Mouse (Mus musculus): ENCODE results near the gene Ssna1. TPM values are rescaled to one million over a fixed set of nuclear protein-coding genes. Genes with fewer than 3 reads are reported as not detected.

Ssna1 gene
- polyA plus RNA-seq, 1 experiment: 47.8 TPM

Other genes starting within 250 kb of the Ssna1 start
- gene Nsmf, start 218.1 kb downstream of the Ssna1 start, polyA plus RNA-seq (2012; rRNA removed): 48.7 and 62.3 TPM in 2 replicates
- gene Entpd8, start 192.1 kb downstream of the Ssna1 start, polyA plus RNA-seq (2012; rRNA removed): 176 and 274 TPM in 2 replicates
- 39.3 and 46.9 TPM in 2 replicates for gene Noxa1, start 177.3 kb downstream of the Ssna1 start, polyA plus RNA-seq (2012; rRNA removed)
- 23.6 and 24.9 TPM in 2 replicates for gene Nrarp, start 91.7 kb downstream of the Ssna1 start, polyA plus RNA-seq (2012; rRNA removed)
- 22.7 and 31.7 TPM in 2 replicates for gene Tor4a, start 75.6 kb downstream of the Ssna1 start, polyA plus RNA-seq (2012; rRNA removed)
- gene Nelfb, start 60.9 kb downstream of the Ssna1 start, polyA plus RNA-seq (2012; rRNA removed): 60.9 and 89.7 TPM in 2 replicates
- not detected in 2 replicates for gene Stpg3, start 57.8 kb downstream of the Ssna1 start, polyA plus RNA-seq (2012; rRNA removed)
- not detected in 2 replicates for gene Fam166a, start 53.7 kb downstream of the Ssna1 start, polyA plus RNA-seq (2012; rRNA removed)
- 937 and 978 TPM in 2 replicates for gene Tubb4b, start 47.7 kb downstream of the Ssna1 start, polyA plus RNA-seq (2012; rRNA removed)
- 0.52 and 2.9 TPM in 2 replicates for gene Slc34a3, start 38.1 kb downstream of the Ssna1 start, polyA plus RNA-seq (2012; rRNA removed)
- not detected in 2 replicates for gene Rnf224, start 35.7 kb downstream of the Ssna1 start, polyA plus RNA-seq (2012; rRNA removed)
- gene Rnf208, start 30.2 kb downstream of the Ssna1 start, polyA plus RNA-seq (2012; rRNA removed): 18.0 and 33.6 TPM in 2 replicates
- gene Cysrt1, start 30.0 kb downstream of the Ssna1 start, polyA plus RNA-seq (2012; rRNA removed): 1.6 and 1.8 TPM in 2 replicates
- gene AL732309.1, start 25.6 kb downstream of the Ssna1 start, polyA plus RNA-seq (2012; rRNA removed): 24.7 and 33.9 TPM in 2 replicates
- 30.4 and 35.0 TPM in 2 replicates for gene Tmem203, start 17.0 kb downstream of the Ssna1 start, polyA plus RNA-seq (2012; rRNA removed)
- gene Tprn, start 9.8 kb downstream of the Ssna1 start, polyA plus RNA-seq (2012; rRNA removed): 212 and 278 TPM in 2 replicates
- 64.2 and 103 TPM in 2 replicates for gene Anapc2, start within 50 bp of the Ssna1 start, polyA plus RNA-seq (2012; rRNA removed)
- gene Tmem210, start 15.7 kb upstream of the Ssna1 start, polyA plus RNA-seq (2012; rRNA removed): not detected in 2 replicates
- gene Lrrc26, start 17.5 kb upstream of the Ssna1 start, polyA plus RNA-seq (2012; rRNA removed): 92.7 and 108 TPM in 2 replicates
- gene Grin1, start 46.7 kb upstream of the Ssna1 start, polyA plus RNA-seq (2012; rRNA removed): 0.48 and 0.63 TPM in 2 replicates
- gene Man1b1, start 59.9 kb upstream of the Ssna1 start, polyA plus RNA-seq (2012; rRNA removed): 27.5 and 31.2 TPM in 2 replicates
- 24.2 and 28.6 TPM in 2 replicates for gene Dpp7, start 83.9 kb upstream of the Ssna1 start, polyA plus RNA-seq (2012; rRNA removed)
- gene Uap1l1, start 93.2 kb upstream of the Ssna1 start, polyA plus RNA-seq (2012; rRNA removed): 61.6 and 68.8 TPM in 2 replicates
- gene Sapcd2, start 99.9 kb upstream of the Ssna1 start, polyA plus RNA-seq (2012; rRNA removed): 26.0 and 26.7 TPM in 2 replicates
- 36.7 and 40.4 TPM in 2 replicates for gene Entpd2, start 123.4 kb upstream of the Ssna1 start, polyA plus RNA-seq (2012; rRNA removed)
- 91.9 and 126 TPM in 2 replicates for gene Npdc1, start 126.9 kb upstream of the Ssna1 start, polyA plus RNA-seq (2012; rRNA removed)
- gene Fut7, start 150.8 kb upstream of the Ssna1 start, polyA plus RNA-seq (2012; rRNA removed): 0.52 and 0.88 TPM in 2 replicates
- 7.5 and 12.4 TPM in 2 replicates for gene Abca2, start 156.3 kb upstream of the Ssna1 start, polyA plus RNA-seq (2012; rRNA removed)
- 1.3 and 1.4 TPM in 2 replicates for gene Clic3, start 184.4 kb upstream of the Ssna1 start, polyA plus RNA-seq (2012; rRNA removed)
- gene Paxx, start 188.7 kb upstream of the Ssna1 start, polyA plus RNA-seq (2012; rRNA removed): 45.6 and 48.9 TPM in 2 replicates
- gene Ptgds, start 197.6 kb upstream of the Ssna1 start, polyA plus RNA-seq (2012; rRNA removed): 0.53 and 1.0 TPM in 2 replicates
- not detected in 2 replicates for gene Lcn12, start 221.5 kb upstream of the Ssna1 start, polyA plus RNA-seq (2012; rRNA removed)
- gene Fbxw5, start 228.3 kb upstream of the Ssna1 start, polyA plus RNA-seq (2012; rRNA removed): 26.7 and 31.7 TPM in 2 replicates
- gene C8g, start 229.3 kb upstream of the Ssna1 start, polyA plus RNA-seq (2012; rRNA removed): 2.1 and 2.9 TPM in 2 replicates

Data from large intestine, adult 2 months (tissue).